Comparison of ENCODE assay signal across 8 mouse cellular contexts in the genomic region with DNA sequence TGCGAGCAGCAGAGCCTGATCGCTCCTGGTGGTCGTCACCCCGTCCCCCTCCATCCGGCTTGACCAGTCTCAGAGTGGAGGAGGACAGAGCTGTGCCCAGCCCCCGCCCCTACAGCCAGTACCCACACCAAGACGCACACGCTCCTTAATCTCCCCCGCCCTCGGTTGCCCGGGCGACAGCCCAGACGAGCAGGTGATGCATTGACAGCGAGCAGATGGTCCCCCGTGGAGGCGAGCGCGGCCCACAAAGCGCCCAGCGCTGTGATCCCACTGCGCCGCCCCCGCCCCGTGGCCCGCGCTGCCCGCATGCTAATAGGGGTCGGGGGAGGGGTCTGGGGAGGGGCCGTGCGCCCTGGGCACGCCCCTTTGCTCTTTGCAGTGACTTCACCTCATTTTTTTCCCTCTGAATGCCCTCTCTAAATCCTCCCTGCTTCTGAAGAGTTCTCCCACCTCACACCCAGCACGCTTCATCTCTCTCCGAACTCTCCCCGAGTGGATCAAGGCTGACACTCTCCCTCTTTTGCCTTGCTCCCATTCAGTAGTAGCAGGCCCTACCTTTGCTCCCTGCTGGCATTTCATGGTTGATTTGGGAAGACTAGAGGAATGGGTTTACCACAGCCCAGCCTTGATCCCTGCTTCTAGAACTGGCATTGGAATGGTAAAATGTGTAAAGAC. TPM values are rescaled to one million over a fixed set of nuclear protein-coding genes. Genes with fewer than 3 reads are reported as not detected.
DNase-seq lines count a peak whose midpoint lies in the region; ATAC-seq and TF ChIP-seq lines count a peak whose summit lies in the region.

No protein-coding gene starts in this region.

- peak overlapping the region; percentile 32; the same call in 1 of the 2 replicates for H3K9ac ChIP-seq in kidney, embryonic 14.5 days (ENCODE audit: low read depth, low read length)
- H3K9ac ChIP-seq in forebrain, embryonic 15.5 days (replicated peaks): peak overlapping the region; percentile 52
- H3K9ac ChIP-seq in lung, postnatal 0 days (replicated peaks; ENCODE audit: low read depth): no peak overlapping the region

- H3K27me3 ChIP-seq in kidney, embryonic 14.5 days (ENCODE audit: control insufficient read depth, insufficient read depth, low read length): peaks cover 6% of the 10 kb centered on the region; the same call in 1 of the 2 replicates
- no peaks in the 10 kb centered on the region; the same call in 1 of the 2 replicates for H3K27me3 ChIP-seq in kidney, adult 2 months (replicated peaks; ENCODE audit: control insufficient read depth, insufficient read depth, low read length)
- no peaks in the 10 kb centered on the region for H3K27me3 ChIP-seq in forebrain, embryonic 15.5 days
- H3K27me3 ChIP-seq in lung, postnatal 0 days (replicated peaks; ENCODE audit: insufficient read depth, low read length): no peaks in the 10 kb centered on the region

- H3K4me1 ChIP-seq in kidney, embryonic 14.5 days (ENCODE audit: control insufficient read depth, insufficient read depth, low read length): 0 out of 2 replicates have a peak, but pooled peaks cover 5% of the 10 kb centered on the region
- no peaks in the 10 kb centered on the region for H3K4me1 ChIP-seq in kidney, adult 2 months (ENCODE audit: control insufficient read depth, insufficient read depth, low read length)
- peaks cover 24% of the 10 kb centered on the region for H3K4me1 ChIP-seq in forebrain, embryonic 15.5 days
- H3K4me1 ChIP-seq in lung, postnatal 0 days (ENCODE audit: insufficient read depth, low read depth, low read length): no peaks in the 10 kb centered on the region

- H3K4me3 ChIP-seq in kidney, embryonic 14.5 days (ENCODE audit: low read length): peak overlapping the region; percentile 44
- no peak overlapping the region for H3K4me3 ChIP-seq in kidney, adult 2 months (ENCODE audit: insufficient read depth, low read depth, low read length)
- H3K4me3 ChIP-seq in forebrain, embryonic 15.5 days: peak overlapping the region; percentile 52
- peak overlapping the region; percentile 31 for H3K4me3 ChIP-seq in lung, postnatal 0 days (ENCODE audit: low read depth, low read length)

- no peak for DNase-seq in kidney, adult 2 months
- DNase-seq in cerebellum, adult 11 months: peak; percentile 58
- DNase-seq in layer of hippocampus, adult 9-10 months (ENCODE audit: low spot score): peak; percentile 33
- peak; percentile 21 for DNase-seq in lung, postnatal 0 days (ENCODE audit: low spot score)
- DNase-seq in right cerebral cortex, postnatal 14 days: peak; percentile 72
- DNase-seq in T-cell, adult 2 months (ENCODE audit: low spot score): no peak

- TF ChIP-seq EP300 in lung, postnatal 0 days (IDR thresholded peaks at IDR 0.05): no peak

- no peaks in the 10 kb centered on the region for H3K36me3 ChIP-seq in kidney, embryonic 14.5 days (ENCODE audit: control insufficient read depth, insufficient read depth, low read length)
- no peaks in the 10 kb centered on the region for H3K36me3 ChIP-seq in kidney, adult 2 months (ENCODE audit: control insufficient read depth, insufficient read depth, low read length)
- H3K36me3 ChIP-seq in forebrain, embryonic 15.5 days: no peaks in the 10 kb centered on the region
- H3K36me3 ChIP-seq in lung, postnatal 0 days (ENCODE audit: insufficient read depth, low read length): no peaks in the 10 kb centered on the region

- H3K9me3 ChIP-seq in kidney, embryonic 14.5 days (ENCODE audit: control insufficient read depth, low read length): no peaks in the 10 kb centered on the region
- H3K9me3 ChIP-seq in forebrain, embryonic 15.5 days: no peaks in the 10 kb centered on the region
- H3K9me3 ChIP-seq in lung, postnatal 0 days (ENCODE audit: low read length): no peaks in the 10 kb centered on the region

- TF ChIP-seq CTCF in kidney, adult 2 months (conservative IDR thresholded peaks at IDR 0.05; ENCODE audit: insufficient read depth, insufficient read length, low read depth, low read length): no peak
- no peak for TF ChIP-seq CTCF in lung, postnatal 0 days (IDR thresholded peaks at IDR 0.05)

- H3K27ac ChIP-seq in kidney, embryonic 14.5 days (ENCODE audit: low read depth, low read length): no peak overlapping the region
- H3K27ac ChIP-seq in kidney, adult 2 months (ENCODE audit: insufficient read depth, low read depth, low read length): no peak overlapping the region
- H3K27ac ChIP-seq in forebrain, embryonic 15.5 days (replicated peaks): peak overlapping the region; percentile 85
- no peak overlapping the region for H3K27ac ChIP-seq in lung, postnatal 0 days (ENCODE audit: low read length)

- under 1% methylated on average over 33 of the region's 34 CpGs for WGBS in kidney, embryonic 14.5 days
- WGBS in kidney, adult 2 months: under 1% methylated on average over 34 of the region's 34 CpGs
- 2% methylated on average over 34 of the region's 34 CpGs for WGBS in forebrain, embryonic 15.5 days
- WGBS in lung, postnatal 0 days: under 1% methylated on average over 26 of the region's 34 CpGs

- peak; percentile 91 for ATAC-seq in kidney, embryonic 14.5 days (ENCODE audit: low FRiP score, low TSS enrichment)
- ATAC-seq in forebrain, embryonic 15.5 days (replicated peaks): peak; percentile 97
- ATAC-seq in lung, postnatal 0 days: peak; percentile 58

- no peak for TF ChIP-seq POLR2A in kidney, adult 2 months (IDR thresholded peaks at IDR 0.05; ENCODE audit: low read depth, low read length)

- peak overlapping the region; percentile 78 for H3K4me2 ChIP-seq in kidney, embryonic 14.5 days (replicated peaks; ENCODE audit: low read depth, low read length)
- H3K4me2 ChIP-seq in forebrain, embryonic 15.5 days (replicated peaks): peak overlapping the region; percentile 85
- peak overlapping the region; percentile 63 for H3K4me2 ChIP-seq in lung, postnatal 0 days (replicated peaks; ENCODE audit: low read depth, low read length)

RNA-seq across cellular contexts. Expression of a gene that starts 0.5 kb away (rescaled TPM):
- polyA plus RNA-seq in kidney, embryonic 14.5 days (2014; fragmentation: Nextera tagmentation; extraction: Ambion mirVana): not detected in 2 replicates
- polyA plus RNA-seq in kidney, adult 2 months (2012; rRNA removed): 0.12 TPM in 1 of 2 replicates, not detected in the other
- 0.45 and 0.47 TPM in 2 replicates for polyA plus RNA-seq in forebrain, embryonic 15.5 days (2015; fragmentation: Nextera tagmentation; extraction: Ambion mirVana)
- not detected in 2 replicates for polyA plus RNA-seq in lung, postnatal 0 days (2015; fragmentation: Nextera tagmentation; extraction: Ambion mirVana)

RNA-seq across cellular contexts. Expression of a gene that starts 50.6 kb away (rescaled TPM):
- 1.8 and 3.8 TPM in 2 replicates for polyA plus RNA-seq in kidney, embryonic 14.5 days (2014; fragmentation: Nextera tagmentation; extraction: Ambion mirVana)
- polyA plus RNA-seq in kidney, adult 2 months (2012; rRNA removed): 15.4 and 20.3 TPM in 2 replicates
- 0.08 TPM in 1 of 2 replicates, not detected in the other for polyA plus RNA-seq in forebrain, embryonic 15.5 days (2015; fragmentation: Nextera tagmentation; extraction: Ambion mirVana)
- 0.11 and 0.24 TPM in 2 replicates for polyA plus RNA-seq in lung, postnatal 0 days (2015; fragmentation: Nextera tagmentation; extraction: Ambion mirVana)

Comparison
In these comparisons a context has a peak if more than half of its experiments do, and no peak if none do; other contexts are left out.
1. DNase-seq: peak in cerebellum, adult 11 months (single experiment), layer of hippocampus, adult 9-10 months (single experiment), lung, postnatal 0 days (single experiment) and right cerebral cortex, postnatal 14 days (single experiment); none in kidney, adult 2 months (single experiment) and T-cell, adult 2 months (single experiment).
2. Peak in every context shown above with its lines, with median percentiles within 50 percentile points of each other: ATAC-seq and H3K4me2 ChIP-seq.